Mouse (Mus musculus) mesoderm, embryonic 11.5 days (tissue): ENCODE measurements around the gene Gk5.
"Not testable (repeated sequence)": the region's sequence is repeated elsewhere in the genome, so short reads cannot be mapped to it uniquely, and the experiment has no call there.

ENCODE experiments used
- DNase-seq: peaks from one replicate; pipeline ENCODE4 v3.0.0-alpha.2; 2012; ENCODE audit warnings: low read depth, low spot score

Gk5 gene

DNA sequence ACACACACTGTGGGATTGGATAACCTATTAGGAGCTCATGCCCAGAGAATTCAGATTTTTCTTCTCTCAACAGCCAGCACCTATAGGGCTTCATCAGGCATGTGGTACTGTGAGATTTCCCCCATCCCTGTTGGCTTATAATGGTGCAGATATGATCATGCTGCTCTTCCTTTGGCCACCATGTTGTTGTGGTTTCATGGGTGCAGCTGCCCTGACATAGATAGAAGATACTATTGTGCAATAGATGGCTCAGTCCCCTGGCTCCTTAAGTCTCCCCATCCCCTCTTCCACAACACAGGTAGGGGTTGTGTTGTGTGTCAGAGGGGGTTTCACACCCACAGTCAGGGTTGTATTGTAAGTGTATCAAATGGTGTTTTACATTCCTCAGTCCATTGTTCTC is 25.7 kb downstream of the Gk5 start:
- DNase-seq = no peak

DNA sequence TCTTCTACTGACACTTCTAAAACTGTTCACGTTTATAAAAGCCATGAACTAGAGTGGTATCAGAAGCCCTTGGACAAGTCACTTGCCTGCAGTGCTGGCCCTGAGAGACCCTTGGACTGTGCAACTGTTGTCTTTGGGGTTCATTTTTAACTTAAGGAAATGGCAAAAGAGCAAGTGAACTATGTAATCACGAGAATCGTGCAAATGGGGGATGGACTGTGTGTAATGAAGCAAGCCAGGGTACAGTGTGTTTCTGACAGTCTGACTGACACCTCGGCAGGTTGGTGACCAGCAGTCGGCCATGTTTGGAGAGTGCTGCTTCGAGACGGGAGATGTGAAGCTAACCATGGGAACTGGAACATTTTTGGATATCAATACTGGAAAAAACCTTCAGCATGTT is 33.6 kb downstream of the Gk5 start:
- no peak for DNase-seq

DNA sequence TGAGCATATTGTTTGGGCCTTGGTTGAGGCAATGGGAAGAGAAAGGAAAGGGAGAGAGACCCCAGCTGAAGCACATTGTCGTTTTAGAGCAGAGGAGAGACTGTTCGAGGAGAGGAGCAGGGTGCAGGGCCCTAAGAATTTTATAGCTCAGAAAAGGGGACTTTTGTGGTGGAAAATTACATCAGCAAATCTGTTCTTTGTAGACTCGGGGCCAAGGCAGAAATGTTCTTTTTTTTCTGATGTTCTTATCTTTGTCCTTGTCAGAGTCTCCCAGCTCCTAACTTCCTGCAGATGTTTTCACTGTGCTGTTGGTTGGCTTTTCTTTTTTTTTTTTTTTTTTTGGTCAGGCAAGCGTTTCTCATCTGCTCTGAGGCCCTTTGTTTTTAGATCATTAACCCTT is 39.3 kb downstream of the Gk5 start:
- no peak for DNase-seq

DNA sequence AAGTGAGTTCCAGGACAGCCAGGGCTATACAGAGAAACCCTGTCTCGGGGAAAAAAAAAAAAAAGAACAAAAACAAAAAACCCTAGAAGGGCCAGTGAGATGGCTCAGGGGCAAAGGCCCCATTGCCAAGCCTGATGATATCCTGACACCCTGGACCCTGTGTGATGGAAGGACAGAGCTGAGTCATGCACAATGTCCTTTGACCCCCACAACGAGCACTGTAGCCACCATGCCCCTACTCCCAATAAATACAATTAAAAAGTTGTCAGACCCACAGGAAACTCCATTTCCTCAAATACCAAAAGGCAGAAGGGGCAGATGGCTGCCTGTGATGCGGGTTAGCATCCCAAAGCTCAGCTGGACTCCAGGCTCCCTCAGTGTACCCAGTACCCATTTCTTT is 39.9 kb downstream of the Gk5 start:
- no peak for DNase-seq

DNA sequence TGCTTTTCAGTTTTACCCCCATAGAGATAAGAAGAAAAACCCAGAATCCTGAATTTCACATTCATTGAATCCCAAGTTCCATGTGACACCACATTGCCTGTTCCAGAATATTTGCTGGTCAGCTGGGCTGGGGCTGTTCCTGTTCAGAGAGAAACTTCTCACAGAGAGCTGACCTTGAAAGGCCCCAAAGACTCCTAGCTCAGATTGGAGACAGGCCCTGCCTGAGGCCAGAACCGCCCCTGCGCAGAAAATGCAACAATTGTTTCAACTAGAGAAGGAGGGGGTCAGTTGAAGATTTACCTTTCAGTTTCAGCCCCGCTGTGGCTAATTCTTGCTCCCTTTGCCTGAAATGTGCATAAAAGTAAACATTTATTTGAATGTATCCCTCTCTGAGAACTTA is 41.6 kb downstream of the Gk5 start:
- no peak for DNase-seq

DNA sequence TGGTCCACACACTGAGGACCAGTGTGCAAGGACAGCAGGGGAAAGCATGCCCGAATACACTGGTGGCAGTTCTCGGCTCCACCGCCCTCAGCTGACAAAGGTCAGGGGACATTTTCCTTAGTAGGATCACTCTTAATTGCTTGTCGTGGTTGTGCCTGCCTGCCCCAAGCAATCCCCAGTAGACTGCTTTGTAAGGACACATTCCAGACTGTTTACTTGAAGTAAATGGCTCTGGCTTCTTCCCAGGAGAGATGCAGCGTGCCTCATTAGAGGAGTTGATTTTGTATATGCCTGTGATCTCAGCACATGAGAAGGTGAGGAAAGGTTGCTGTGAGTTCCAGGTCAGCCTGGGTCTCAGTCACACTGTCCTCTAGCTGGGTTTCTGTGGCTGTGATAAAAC is 43.3 kb downstream of the Gk5 start:
- DNase-seq = no peak

DNA sequence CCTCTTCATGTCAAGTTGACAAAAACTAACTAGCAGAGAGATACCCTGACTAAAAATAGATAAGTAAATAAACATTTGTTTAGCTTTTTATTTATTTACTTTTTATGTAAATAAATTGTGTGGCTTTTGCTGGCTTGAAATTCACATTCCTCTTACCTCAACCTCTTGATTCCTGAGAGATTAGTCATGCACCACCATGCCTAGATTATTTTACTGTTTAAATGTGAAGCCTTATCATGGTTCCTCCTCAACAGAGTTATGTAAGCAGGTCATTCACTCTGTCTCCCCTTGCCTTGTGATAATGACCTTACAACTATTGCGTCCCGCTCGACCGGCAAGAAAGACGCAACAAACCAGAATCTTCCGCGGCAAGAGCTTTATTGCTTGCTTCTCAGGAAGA is 44.3 kb downstream of the Gk5 start:
- no peak for DNase-seq

DNA sequence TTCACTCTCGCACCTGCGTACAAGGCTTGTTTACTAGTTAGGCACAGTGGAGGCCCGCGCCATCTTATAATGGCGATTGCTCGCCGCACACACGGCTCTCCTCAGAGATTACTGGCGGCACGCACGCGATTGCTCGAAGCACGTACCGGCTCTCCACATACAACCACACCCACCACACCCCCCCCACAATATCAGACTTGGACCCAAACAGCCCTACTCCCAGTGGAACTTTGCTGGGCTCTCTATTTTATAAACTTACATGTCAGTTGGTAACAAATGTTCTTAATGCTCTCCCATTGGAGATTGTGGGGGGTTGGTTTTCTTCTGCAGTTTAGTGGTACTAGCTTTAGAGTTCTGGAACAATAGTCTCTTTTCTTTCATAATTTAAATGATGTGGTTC is 44.8 kb downstream of the Gk5 start:
- not testable (repeated sequence) for DNase-seq

DNA sequence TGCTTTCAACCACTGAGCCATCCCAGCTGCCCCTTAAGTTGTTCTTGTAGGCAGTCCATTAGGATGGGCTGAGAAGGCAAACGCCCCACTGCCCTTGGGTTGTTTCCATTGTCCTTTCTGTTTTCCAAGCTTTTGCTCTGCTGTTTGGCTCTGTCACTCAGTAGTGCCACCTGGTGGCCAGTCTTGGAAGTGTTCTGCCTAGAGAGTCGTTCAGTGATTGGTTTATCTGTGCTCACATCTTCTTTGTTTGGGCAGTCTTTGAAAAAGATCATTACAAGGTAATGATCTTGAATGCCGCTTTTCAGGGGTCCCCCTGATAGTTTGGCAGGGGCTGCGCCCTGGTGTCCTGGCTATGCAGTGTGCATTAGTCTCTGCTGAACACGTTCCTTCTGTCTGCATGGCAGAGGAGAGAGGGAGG is 48.0 kb downstream of the Gk5 start:
- DNase-seq = peak; percentile 85

DNA sequence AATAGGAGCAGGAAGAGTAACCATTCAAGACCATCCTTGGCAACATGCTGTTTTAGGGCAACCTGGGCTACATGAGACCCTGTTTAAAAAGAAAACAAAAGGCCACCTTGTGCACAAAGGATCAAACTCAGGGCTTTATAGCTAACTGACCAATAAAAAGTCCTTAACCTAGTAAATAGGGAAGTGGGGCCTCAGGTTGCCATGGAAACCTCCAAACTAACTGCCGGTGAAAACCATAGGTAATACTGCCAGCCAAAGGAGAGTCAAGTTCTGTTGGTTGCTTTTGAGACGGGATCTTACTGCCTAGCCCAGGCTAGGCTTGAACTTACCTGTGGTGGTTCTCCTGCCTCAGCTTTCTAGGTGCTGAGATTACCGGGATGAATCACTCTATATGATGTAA is 51.4 kb downstream of the Gk5 start:
- no peak for DNase-seq

DNA sequence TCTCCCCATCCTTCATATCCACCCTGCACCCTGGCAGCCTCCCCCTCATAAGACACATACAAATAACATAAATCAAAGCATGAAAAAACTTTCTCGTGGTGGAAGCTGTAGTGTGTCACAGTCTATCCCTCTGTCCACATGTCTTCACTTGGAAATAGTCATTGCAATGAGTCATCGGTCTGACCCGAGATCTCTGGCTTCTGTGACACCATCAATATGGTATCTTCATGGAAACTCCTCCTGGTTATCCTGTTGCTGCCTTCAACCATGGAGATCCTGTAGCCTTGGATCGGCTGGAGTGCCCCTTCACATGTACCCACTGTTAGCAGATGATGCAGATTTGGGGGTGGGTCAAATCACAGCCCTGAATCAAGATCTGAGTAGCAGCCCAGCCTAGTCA is 65.7 kb downstream of the Gk5 start:
- no peak for DNase-seq

DNA sequence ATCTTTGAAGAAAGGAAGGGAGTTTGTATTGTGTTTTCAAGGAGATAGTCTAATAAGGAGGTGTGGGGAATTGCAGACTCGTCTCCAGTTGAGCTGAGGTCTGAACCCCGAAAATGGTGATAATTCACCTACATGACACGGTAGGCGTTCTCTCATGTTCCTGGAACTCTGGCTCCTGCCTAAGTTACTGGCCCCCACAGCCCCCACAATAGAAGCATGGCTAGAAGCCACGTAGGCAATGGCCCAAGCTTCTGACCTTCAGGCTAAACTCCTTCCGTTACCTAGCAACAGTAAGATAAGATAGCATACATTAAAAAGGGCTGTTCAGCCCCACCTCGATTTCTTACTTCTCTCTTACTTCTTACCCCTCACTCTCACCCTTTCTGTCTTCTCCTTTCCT is 67.5 kb downstream of the Gk5 start:
- no peak for DNase-seq

DNA sequence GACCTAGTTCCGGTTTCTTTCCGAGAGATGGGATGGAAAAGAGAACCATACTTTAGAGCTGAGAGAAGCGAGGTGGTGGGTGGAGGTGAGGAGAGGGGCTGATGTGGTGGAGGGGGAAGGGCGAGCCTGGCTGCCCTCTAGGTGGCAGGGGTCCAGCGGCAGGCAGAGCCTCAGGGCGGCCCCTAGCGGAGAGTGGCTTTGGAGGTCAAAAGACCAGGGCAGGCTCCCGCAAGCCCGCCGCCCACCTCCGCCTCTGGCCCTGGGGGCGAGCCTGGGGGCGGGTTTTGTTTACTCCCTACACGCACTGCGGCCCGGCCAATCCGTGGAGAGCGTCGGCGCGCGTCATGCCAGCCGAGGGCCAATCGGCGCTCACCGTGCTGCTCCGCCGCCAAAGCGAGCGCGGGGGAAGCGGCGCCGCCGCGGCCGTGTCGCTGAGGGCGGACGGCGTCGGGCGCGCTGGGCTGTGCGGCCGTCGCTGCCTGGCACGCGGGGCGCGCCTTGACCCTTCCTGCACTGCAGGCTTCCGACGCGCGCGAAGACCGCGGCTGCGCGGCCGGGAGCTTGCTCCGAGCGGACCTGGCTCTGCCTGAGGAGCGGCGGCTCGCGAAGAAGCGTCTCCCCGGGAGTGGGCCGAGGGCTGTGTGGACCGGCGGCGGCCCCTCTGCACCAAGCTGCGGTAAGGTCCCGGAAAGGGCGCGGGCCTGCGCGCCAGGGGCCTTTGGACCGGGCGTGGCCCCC is 76.9 kb downstream of the Gk5 start, which contains the start of gene Tfdp2:
Gene Tfdp2, plus strand, starts transcription at position 391 of the 738 bp plus-strand sequence.
- peak; percentile 94 for DNase-seq

DNA sequence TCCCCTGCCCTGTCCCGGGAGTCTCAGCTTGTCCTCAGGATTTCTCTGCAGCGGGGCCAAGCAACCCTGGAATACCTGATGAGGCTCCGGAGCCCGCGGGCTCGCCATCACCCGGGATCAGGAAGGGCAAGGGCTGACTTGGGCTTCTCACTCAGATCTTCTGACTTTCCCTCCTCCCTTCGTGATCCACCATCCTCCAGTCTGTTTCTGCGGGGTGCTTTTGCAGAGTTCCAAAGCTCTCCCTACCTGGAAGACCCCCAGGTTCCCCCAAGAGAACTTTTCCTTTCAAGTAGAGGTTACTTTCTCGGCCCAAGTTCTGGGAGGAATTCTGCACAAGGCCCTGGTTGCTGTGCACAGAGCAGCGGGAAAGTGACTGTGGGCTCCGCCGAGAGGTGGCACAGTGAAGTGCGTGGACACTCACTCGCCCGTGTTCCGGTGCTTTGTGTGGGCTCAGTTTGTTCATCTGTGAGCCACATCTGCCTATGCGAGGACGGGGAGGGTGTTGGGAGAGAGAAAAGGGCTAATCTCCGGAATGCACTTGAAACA is 77.5 kb downstream of the Gk5 start:
- DNase-seq = peak; percentile 57

DNA sequence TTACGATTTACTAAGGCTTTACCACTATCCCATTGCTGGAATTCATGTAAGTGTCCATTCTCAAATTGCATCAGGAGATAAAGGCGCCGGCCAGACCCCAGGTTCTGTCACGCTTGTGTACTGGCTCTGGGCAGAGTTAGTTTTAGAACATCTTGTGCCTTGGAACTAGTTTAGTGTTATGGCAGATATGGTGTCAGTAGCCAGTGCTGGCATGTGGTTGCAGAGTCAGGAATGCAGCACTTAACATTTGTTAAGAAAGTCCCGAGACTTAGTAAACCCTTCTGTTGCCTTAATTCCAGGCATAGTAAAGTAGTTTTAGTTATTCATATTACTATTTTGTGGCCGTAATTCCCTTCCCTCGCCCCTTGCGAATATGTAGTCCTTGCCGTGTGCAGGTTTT is 78.6 kb downstream of the Gk5 start:
- DNase-seq = no peak

DNA sequence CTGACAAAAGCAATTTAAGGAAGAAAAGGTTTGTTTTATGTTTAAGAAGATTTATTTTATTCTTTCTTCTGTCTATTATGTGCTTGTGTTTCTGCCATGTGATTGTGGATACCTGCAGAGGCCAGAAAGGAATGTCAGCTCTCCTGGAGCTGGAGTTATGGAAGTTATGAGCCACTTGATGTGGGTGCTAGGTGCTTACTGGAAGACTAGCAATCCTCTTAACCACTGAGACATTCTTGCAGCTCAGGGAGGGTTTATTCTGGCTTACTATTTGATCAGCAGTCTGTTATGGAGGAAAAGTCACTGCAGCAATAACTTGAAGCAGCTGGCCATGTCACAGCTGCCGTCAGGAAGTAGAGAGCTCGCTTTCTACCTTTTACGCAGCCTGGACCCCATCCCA is 84.5 kb downstream of the Gk5 start:
- no peak for DNase-seq

DNA sequence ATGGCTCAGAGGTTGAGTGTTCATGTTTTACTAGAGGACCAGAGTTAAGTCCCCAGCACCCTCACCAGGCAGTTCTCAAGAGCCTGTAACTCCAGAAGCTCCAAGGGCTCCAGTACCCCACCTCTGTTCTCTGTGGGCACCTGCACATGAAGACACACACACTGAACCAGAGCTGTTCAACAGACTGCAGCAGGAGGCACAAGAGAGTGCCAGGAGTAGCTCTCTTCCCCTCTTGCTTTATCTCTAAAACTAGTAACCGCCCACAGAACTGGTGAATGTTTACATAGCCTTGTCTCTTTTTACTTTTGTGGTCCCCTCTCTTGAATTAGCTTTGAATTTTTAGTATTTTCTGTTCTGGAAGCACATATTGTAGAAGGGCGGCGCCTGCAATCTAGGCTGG is 88.3 kb downstream of the Gk5 start:
- DNase-seq = no peak

DNA sequence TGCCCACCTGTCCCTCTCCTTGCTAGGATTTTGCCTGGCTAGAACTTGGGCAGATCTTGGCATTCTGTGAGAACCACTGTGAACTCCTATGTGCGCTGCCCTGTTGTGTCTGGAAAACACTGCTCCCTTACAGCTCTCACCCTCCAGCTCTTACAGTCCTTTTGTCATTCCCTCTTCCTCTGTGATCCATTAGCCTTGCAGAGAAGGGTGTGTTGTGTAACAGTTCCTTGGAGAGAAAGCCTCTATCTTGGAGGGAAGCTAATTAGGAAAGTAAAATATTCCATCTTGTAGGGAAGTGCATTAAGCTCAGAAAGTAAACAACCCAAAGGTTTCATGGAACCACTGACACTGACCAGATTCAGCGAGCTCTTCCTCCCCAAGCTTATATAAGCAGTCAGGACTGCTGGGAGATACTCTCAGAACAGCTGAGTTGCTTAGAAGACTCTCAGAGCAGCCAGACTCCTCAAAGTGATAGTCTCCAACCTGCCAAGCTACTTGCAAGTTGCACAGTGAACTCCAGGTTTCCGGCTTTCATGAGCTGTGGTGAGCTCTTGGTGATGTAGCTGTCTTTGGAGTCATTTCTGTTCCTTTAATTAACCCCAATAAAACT is 94.0 kb downstream of the Gk5 start:
- DNase-seq = no peak

DNA sequence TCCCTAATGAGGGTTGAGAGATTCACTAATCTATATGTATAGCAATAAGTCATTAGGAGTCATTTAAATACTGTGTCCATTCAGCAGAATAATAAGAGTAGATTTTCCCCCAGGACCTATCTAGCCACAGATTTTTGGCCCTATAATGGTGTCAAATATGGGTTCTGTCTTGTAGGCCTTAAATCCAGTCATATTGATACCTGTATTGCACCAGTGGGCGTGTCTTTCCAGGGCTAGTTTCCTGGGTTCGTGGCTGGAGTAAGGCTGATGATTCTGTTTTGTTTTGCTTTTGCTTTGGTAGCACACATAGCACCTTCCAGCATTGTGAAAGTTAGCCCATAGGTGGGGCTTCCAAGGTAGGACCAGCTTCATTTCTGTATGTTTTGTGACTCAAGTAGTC is 95.0 kb downstream of the Gk5 start:
- no peak for DNase-seq

DNA sequence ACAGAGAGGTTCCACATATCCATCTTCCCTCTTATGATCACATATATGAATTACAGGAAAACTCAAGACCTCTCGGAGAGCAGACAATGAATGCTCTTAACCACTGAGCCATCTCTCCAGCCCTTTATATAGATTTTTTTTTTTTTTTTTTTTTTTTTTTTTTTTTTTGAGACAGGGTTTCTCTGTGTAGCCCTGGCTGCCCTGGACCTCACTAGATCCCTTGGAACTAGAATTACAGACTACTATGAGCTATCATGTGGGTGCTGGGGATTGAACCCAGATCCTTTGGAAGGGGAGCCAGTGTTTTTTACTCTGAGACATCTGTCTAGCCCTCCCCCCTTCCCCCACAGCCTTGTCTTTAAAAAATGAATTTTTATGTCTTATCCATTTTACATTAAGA is 98.1 kb downstream of the Gk5 start:
- no peak for DNase-seq

DNA sequence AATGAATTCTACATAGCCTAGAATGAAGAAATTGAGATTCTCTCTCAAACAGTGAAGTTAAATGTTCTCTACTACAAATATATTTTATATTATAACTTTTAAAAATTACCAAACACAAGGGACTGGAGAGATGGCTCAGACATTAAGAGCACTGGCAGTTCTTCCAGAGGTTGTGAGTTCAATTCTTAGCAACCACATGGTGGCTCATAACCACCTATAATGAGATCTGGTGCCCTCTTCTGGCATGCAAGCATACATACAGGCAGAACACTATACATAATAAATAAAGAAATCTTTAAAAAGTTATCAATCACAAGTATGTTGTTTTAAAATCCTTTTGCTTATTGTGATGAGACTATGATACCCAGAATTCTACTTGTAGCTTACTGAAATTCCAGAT is 98.6 kb downstream of the Gk5 start:
- DNase-seq = no peak

DNA sequence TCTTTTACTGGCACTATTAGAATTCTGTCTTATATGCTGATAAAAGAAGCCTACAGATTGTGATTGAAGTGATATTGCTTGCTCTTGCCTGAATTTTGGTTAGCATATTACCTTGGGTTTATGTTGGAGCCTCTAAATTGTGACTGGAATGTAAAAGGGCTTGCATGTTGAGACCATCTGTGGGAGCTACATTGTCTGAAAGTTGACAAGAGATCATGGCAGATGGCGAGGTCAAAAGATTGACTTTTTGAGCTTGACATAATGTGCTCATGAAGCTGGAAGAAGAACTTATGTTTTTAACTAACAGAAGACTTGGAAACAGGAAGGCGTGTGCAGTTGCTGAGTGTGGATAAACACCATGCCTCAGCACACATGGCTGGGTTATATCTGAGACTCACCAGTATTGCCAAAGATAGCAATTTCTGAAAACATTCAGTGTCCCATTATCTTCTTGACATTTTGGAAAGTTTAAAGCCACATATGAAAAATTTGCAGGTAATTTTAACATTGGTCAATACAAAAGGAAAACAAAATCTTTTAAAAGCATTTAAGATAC is 100.0 kb downstream of the Gk5 start:
- peak; percentile 56 for DNase-seq

DNA sequence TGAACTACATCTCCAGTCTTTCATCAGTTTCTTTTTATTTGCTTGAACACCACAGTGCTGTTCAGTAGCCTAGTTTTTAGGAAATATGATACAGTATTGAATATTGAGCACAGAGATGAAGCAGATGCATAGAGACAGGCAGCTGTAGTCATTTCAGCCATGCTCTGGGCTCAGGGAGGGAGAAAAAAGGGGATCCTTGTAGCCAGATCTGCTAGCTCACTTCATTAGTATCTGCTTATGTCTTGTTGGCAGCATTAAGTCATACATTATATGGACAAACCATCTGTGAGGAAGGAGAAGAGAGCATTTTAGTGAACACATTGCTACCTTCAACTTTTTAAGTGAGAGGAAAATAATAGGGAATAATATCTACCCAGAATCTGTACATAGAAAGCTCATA is 101.3 kb downstream of the Gk5 start:
- no peak for DNase-seq
